Mouse (Mus musculus): ENCODE data around the gene S100a3. TPM values are rescaled to one million over a fixed set of nuclear protein-coding genes. Genes with fewer than 3 reads are reported as not detected.

Gene S100a3
- polyA plus RNA-seq, 1 experiment from 2014 or later, result 1.2 TPM

- no peak for TF ChIP-seq CTCF (IDR thresholded peaks at IDR 0.05; ENCODE audit: low read depth)
- TF ChIP-seq EP300 (optimal IDR thresholded peaks at IDR 0.05), result no peak
- 74% methylated on average over 6 of the region's 6 CpGs for WGBS
- Histone ChIP-seq H3K4me1 (replicated peaks; ENCODE audit: control insufficient read depth, insufficient read depth) (peaks cover 17% of the 10 kb centered on the region), H3K36me3 (ENCODE audit: control insufficient read depth, insufficient read depth, low read length) (no peaks in the 10 kb centered on the region), H3K27ac (replicated peaks) (0 out of 2 replicates have a peak overlapping the region, but pooled peaks have one; percentile 49), H3K27me3 (ENCODE audit: control insufficient read depth, insufficient read depth, low read length) (no peaks in the 10 kb centered on the region), H3K4me3 (ENCODE audit: low read depth, low read length) (no peak overlapping the region), H3K4me2 (replicated peaks; ENCODE audit: low read depth) (no peak overlapping the region), H3K9me3 (ENCODE audit: control insufficient read depth, low read length) (no peaks in the 10 kb centered on the region), H3K9ac (ENCODE audit: low read length) (no peak overlapping the region)
- no peak for DNase-seq (ENCODE audit: low spot score)
- no peak for ATAC-seq (ENCODE audit: low FRiP score, low TSS enrichment)
Measured at GRCm38 (mm10) chr3:90600036-90600435, 39.7 kb downstream of the S100a3 start.

- ATAC-seq (ENCODE audit: low FRiP score, low TSS enrichment) (no peak), DNase-seq (ENCODE audit: low spot score) (no peak)
- peak overlapping the region; percentile 58 for H3K27ac ChIP-seq (replicated peaks)
- no peaks in the 10 kb centered on the region for H3K9me3 ChIP-seq (ENCODE audit: control insufficient read depth, low read length)
- WGBS, result 59% methylated on average over 8 of the region's 8 CpGs
- no peak overlapping the region for H3K9ac ChIP-seq (ENCODE audit: low read length)
- H3K4me1 ChIP-seq (replicated peaks; ENCODE audit: control insufficient read depth, insufficient read depth), result peaks cover 17% of the 10 kb centered on the region
- H3K36me3 ChIP-seq (ENCODE audit: control insufficient read depth, insufficient read depth, low read length), result no peaks in the 10 kb centered on the region
- TF ChIP-seq EP300 (optimal IDR thresholded peaks at IDR 0.05) (no peak), CTCF (IDR thresholded peaks at IDR 0.05; ENCODE audit: low read depth) (no peak)
- H3K4me3 ChIP-seq (ENCODE audit: low read depth, low read length), result no peak overlapping the region
- no peaks in the 10 kb centered on the region for H3K27me3 ChIP-seq (ENCODE audit: control insufficient read depth, insufficient read depth, low read length)
- no peak overlapping the region for H3K4me2 ChIP-seq (replicated peaks; ENCODE audit: low read depth)
Measured at GRCm38 (mm10) chr3:90600458-90601195, 40.2 kb downstream of the S100a3 start.

- ATAC-seq (ENCODE audit: low FRiP score, low TSS enrichment), result no peak
- Histone ChIP-seq H3K27ac (replicated peaks) (peak within 1 kb of the TSS; percentile 58), H3K36me3 (ENCODE audit: control insufficient read depth, insufficient read depth, low read length) (no peaks in the 10 kb centered on the region), H3K9ac (ENCODE audit: low read length) (no peak within 1 kb of the TSS), H3K4me3 (ENCODE audit: low read depth, low read length) (no peak within 1 kb of the TSS), H3K4me1 (replicated peaks; ENCODE audit: control insufficient read depth, insufficient read depth) (peaks cover 17% of the 10 kb centered on the region), H3K4me2 (replicated peaks; ENCODE audit: low read depth) (no peak within 1 kb of the TSS), H3K27me3 (ENCODE audit: control insufficient read depth, insufficient read depth, low read length) (no peaks in the 10 kb centered on the region), H3K9me3 (ENCODE audit: control insufficient read depth, low read length) (no peaks in the 10 kb centered on the region)
- DNase-seq (ENCODE audit: low spot score), result no peak
- WGBS, result 66% methylated on average over 11 of the region's 11 CpGs
- no peak for TF ChIP-seq EP300 (optimal IDR thresholded peaks at IDR 0.05)
- no peak for TF ChIP-seq CTCF (IDR thresholded peaks at IDR 0.05; ENCODE audit: low read depth)
Measured at GRCm38 (mm10) chr3:90601486-90602110, 41.2 kb downstream of the S100a3 start, which contains the start of gene Gm42674. Gene Gm42674, plus strand, starts transcription at chr3:90601904.

- WGBS, result 32% methylated on average over 3 of the region's 3 CpGs
- DNase-seq (ENCODE audit: low spot score) (no peak), ATAC-seq (ENCODE audit: low FRiP score, low TSS enrichment) (peak; percentile 33; the same call in 1 of the 2 replicates)
Measured at GRCm38 (mm10) chr3:90603623-90604022, 43.2 kb downstream of the S100a3 start, which contains the start of gene S100a4. Gene S100a4, plus strand, starts transcription at chr3:90603771.

GRCm38 (mm10) chr3:90604416-90604815, 44.0 kb downstream of the S100a3 start:
- Histone ChIP-seq H3K4me1 (replicated peaks; ENCODE audit: control insufficient read depth, insufficient read depth) (peaks cover 17% of the 10 kb centered on the region), H3K27ac (replicated peaks) (peak overlapping the region; percentile 90), H3K4me3 (ENCODE audit: low read depth, low read length) (no peak overlapping the region), H3K9me3 (ENCODE audit: control insufficient read depth, low read length) (no peaks in the 10 kb centered on the region), H3K4me2 (replicated peaks; ENCODE audit: low read depth) (no peak overlapping the region), H3K9ac (ENCODE audit: low read length) (no peak overlapping the region), H3K36me3 (ENCODE audit: control insufficient read depth, insufficient read depth, low read length) (no peaks in the 10 kb centered on the region), H3K27me3 (ENCODE audit: control insufficient read depth, insufficient read depth, low read length) (no peaks in the 10 kb centered on the region)
- 5% methylated on average over 4 of the region's 4 CpGs for WGBS
- DNase-seq (ENCODE audit: low spot score), result peak; percentile 91
- peak; percentile 69 for ATAC-seq (ENCODE audit: low FRiP score, low TSS enrichment)
- TF ChIP-seq CTCF (IDR thresholded peaks at IDR 0.05; ENCODE audit: low read depth) (no peak), EP300 (optimal IDR thresholded peaks at IDR 0.05) (no peak)

More at GRCm38 (mm10) chr3:90603623-90604022, 43.2 kb downstream of the S100a3 start, which contains the start of gene S100a4:
- peak within 1 kb of the TSS; percentile 90 for H3K27ac ChIP-seq (replicated peaks)
- H3K9ac ChIP-seq (ENCODE audit: low read length), result no peak within 1 kb of the TSS
- H3K36me3 ChIP-seq (ENCODE audit: control insufficient read depth, insufficient read depth, low read length), result no peaks in the 10 kb centered on the region
- no peak for TF ChIP-seq EP300 (optimal IDR thresholded peaks at IDR 0.05)
- no peak for TF ChIP-seq CTCF (IDR thresholded peaks at IDR 0.05; ENCODE audit: low read depth)
- H3K4me1 ChIP-seq (replicated peaks; ENCODE audit: control insufficient read depth, insufficient read depth), result peaks cover 17% of the 10 kb centered on the region
- H3K4me2 ChIP-seq (replicated peaks; ENCODE audit: low read depth), result no peak within 1 kb of the TSS
- no peaks in the 10 kb centered on the region for H3K9me3 ChIP-seq (ENCODE audit: control insufficient read depth, low read length)
- no peak within 1 kb of the TSS for H3K4me3 ChIP-seq (ENCODE audit: low read depth, low read length)
- H3K27me3 ChIP-seq (ENCODE audit: control insufficient read depth, insufficient read depth, low read length), result no peaks in the 10 kb centered on the region

GRCm38 (mm10) chr3:90605049-90605448, 44.7 kb downstream of the S100a3 start:
- Histone ChIP-seq H3K36me3 (ENCODE audit: control insufficient read depth, insufficient read depth, low read length) (no peaks in the 10 kb centered on the region), H3K4me1 (replicated peaks; ENCODE audit: control insufficient read depth, insufficient read depth) (peaks cover 15% of the 10 kb centered on the region), H3K9ac (ENCODE audit: low read length) (no peak overlapping the region), H3K27ac (replicated peaks) (peak overlapping the region; percentile 90), H3K27me3 (ENCODE audit: control insufficient read depth, insufficient read depth, low read length) (no peaks in the 10 kb centered on the region), H3K9me3 (ENCODE audit: control insufficient read depth, low read length) (no peaks in the 10 kb centered on the region), H3K4me3 (ENCODE audit: low read depth, low read length) (no peak overlapping the region), H3K4me2 (replicated peaks; ENCODE audit: low read depth) (no peak overlapping the region)
- TF ChIP-seq EP300 (optimal IDR thresholded peaks at IDR 0.05), result no peak
- no peak for TF ChIP-seq CTCF (IDR thresholded peaks at IDR 0.05; ENCODE audit: low read depth)
- WGBS, result 80% methylated on average over 3 of the region's 3 CpGs
- ATAC-seq (ENCODE audit: low FRiP score, low TSS enrichment), result no peak
- DNase-seq (ENCODE audit: low spot score), result no peak
